Mouse (Mus musculus) CH12.LX (cell line): ENCODE measurements around the gene Samsn1. TPM values are rescaled to one million over a fixed set of nuclear protein-coding genes. Genes with fewer than 3 reads are reported as not detected.

Source experiments
- DNase-seq: peaks from one replicate; pipeline ENCODE4 v3.0.0-alpha.2; 2013; ENCODE audit errors: extremely low read depth
- H3K27ac ChIP-seq: 2 replicates; pipeline ENCODE4 v1.5.1; 2012; ENCODE audit warnings: low read depth, mild to moderate bottlenecking, control low read depth, moderate library complexity; ENCODE audit not compliant: insufficient read depth
- H3K27me3 ChIP-seq: replicated peaks from 2 replicates; pipeline ENCODE3; 2012; ENCODE audit warnings: inconsistent platforms
- H3K36me3 ChIP-seq, 2 experiments: replicated peaks in 1 of 2; 2 replicates each; pipeline versions ENCODE3 to v1.6.1; 2012; ENCODE audit warnings: inconsistent platforms in 1 of 2, low read length in 1 of 2, mild to moderate bottlenecking in 1 of 2, mixed read lengths in 1 of 2, moderate library complexity in 1 of 2; ENCODE audit not compliant: control insufficient read depth in 1 of 2, insufficient read depth in 1 of 2
- H3K4me1 ChIP-seq, 2 experiments: 2 replicates each; pipeline ENCODE4 v1.6.1; 2012; ENCODE audit warnings: inconsistent platforms in 1 of 2, moderate library complexity in 1 of 2; ENCODE audit not compliant: insufficient read depth in 2 of 2, control insufficient read depth in 1 of 2
- H3K4me2 ChIP-seq: 2 replicates; pipeline ENCODE4 v1.6.1; 2012; ENCODE audit warnings: low read depth, mild to moderate bottlenecking, control low read depth; ENCODE audit not compliant: poor library complexity, insufficient read depth, severe bottlenecking
- H3K4me3 ChIP-seq, 3 experiments: fragments of 150-350 bp in 1 of 3; sonication (generic) in 1 of 3; replicated peaks in 1 of 3; 2 replicates each; pipeline versions ENCODE3 to v1.5.1; 2011 to 2012; ENCODE audit warnings: low read depth in 2 of 3, low read length in 2 of 3, mild to moderate bottlenecking in 2 of 3, moderate library complexity in 2 of 3, control low read depth in 1 of 3, improper control_type of control experiment in 1 of 3, inconsistent platforms in 1 of 3, mixed read lengths in 1 of 3; ENCODE audit not compliant: poor library complexity in 1 of 3
- H3K79me2 ChIP-seq: replicated peaks from 2 replicates; pipeline ENCODE4 v1.6.1; 2012; ENCODE audit warnings: mild to moderate bottlenecking, moderate library complexity; ENCODE audit not compliant: control insufficient read depth, poor library complexity, insufficient read depth, severe bottlenecking; ENCODE audit errors: extremely low read depth
- H3K9ac ChIP-seq: 2 replicates; pipeline ENCODE4 v1.6.1; 2012; ENCODE audit warnings: low read depth, mild to moderate bottlenecking, control low read depth, moderate library complexity; ENCODE audit not compliant: insufficient read depth
- H3K9me3 ChIP-seq: replicated peaks from 2 replicates; pipeline ENCODE3; 2012; ENCODE audit warnings: low read length, inconsistent platforms, mixed read lengths
- BHLHE40 ChIP-seq: IDR thresholded peaks from 2 replicates; pipeline ENCODE4 v1.6.1; 2011; ENCODE audit warnings: mild to moderate bottlenecking, low read depth, low read length, improper control_type of control experiment
- CHD1 ChIP-seq: IDR thresholded peaks from 2 replicates; pipeline ENCODE4 v1.6.1; 2012; ENCODE audit warnings: low read depth, low read length, improper control_type of control experiment, inconsistent platforms
- CHD2 ChIP-seq: IDR thresholded peaks from 2 replicates; pipeline ENCODE4 v1.6.1; 2011; ENCODE audit warnings: low read length, improper control_type of control experiment
- ELF1 ChIP-seq: IDR thresholded peaks from 2 replicates; pipeline ENCODE4 v1.6.1; 2014; ENCODE audit warnings: low read depth, mild to moderate bottlenecking, inconsistent platforms, low read length, improper control_type of control experiment
- IRF4 ChIP-seq: IDR thresholded peaks from 2 replicates; pipeline ENCODE4 v1.6.1; 2014; ENCODE audit warnings: low read depth, mild to moderate bottlenecking, inconsistent platforms, low read length, improper control_type of control experiment
- JUN ChIP-seq: IDR thresholded peaks from 2 replicates; pipeline ENCODE4 v1.6.1; 2011; ENCODE audit warnings: low read depth, mild to moderate bottlenecking, low read length, improper control_type of control experiment, moderate library complexity; ENCODE audit not compliant: insufficient read depth
- KAT2A ChIP-seq: IDR thresholded peaks from 2 replicates; pipeline ENCODE4 v1.6.1; 2012; ENCODE audit warnings: low read length, improper control_type of control experiment, inconsistent platforms; ENCODE audit not compliant: insufficient replicate concordance
- MAX ChIP-seq: IDR thresholded peaks from 2 replicates; pipeline ENCODE4 v1.6.1; 2011; ENCODE audit warnings: low read length, improper control_type of control experiment
- MYC ChIP-seq: IDR thresholded peaks from 2 replicates; pipeline ENCODE4 v1.6.1; 2011; ENCODE audit warnings: low read depth, mild to moderate bottlenecking, improper control_type of control experiment, low read length
- PAX5 ChIP-seq: IDR thresholded peaks from 2 replicates; pipeline ENCODE4 v1.6.1; 2012; ENCODE audit warnings: low read length, inconsistent platforms, mixed read lengths
- POLR2A ChIP-seq: IDR thresholded peaks from 2 replicates; pipeline ENCODE4 v1.6.1; 2011; ENCODE audit warnings: low read depth, mild to moderate bottlenecking, improper control_type of control experiment, low read length
- POLR2AphosphoS2 ChIP-seq: IDR thresholded peaks from 2 replicates; pipeline ENCODE4 v1.6.1; 2011; ENCODE audit warnings: low read depth, low read length, improper control_type of control experiment
- SMC3 ChIP-seq: IDR thresholded peaks from 2 replicates; pipeline ENCODE4 v1.6.1; 2011; ENCODE audit warnings: low read depth, low read length, improper control_type of control experiment
- TBP ChIP-seq: conservative IDR thresholded peaks from 2 replicates; pipeline ENCODE4 v1.6.1; 2011; ENCODE audit warnings: low read depth, low read length, improper control_type of control experiment
- USF1 ChIP-seq: IDR thresholded peaks from 2 replicates; pipeline ENCODE4 v1.6.1; 2014; ENCODE audit warnings: low read depth, mild to moderate bottlenecking, inconsistent platforms, low read length, improper control_type of control experiment
- USF2 ChIP-seq: conservative IDR thresholded peaks from 2 replicates; pipeline ENCODE4 v1.6.1; 2011; ENCODE audit warnings: low read depth, low read length, improper control_type of control experiment
- ZKSCAN1 ChIP-seq: IDR thresholded peaks from 2 replicates; pipeline ENCODE4 v1.6.1; 2012; ENCODE audit warnings: low read depth, inconsistent platforms, low read length, improper control_type of control experiment, borderline replicate concordance
- ZMIZ1 ChIP-seq: IDR thresholded peaks from 2 replicates; pipeline ENCODE4 v1.6.1; 2012; ENCODE audit warnings: low read depth, mild to moderate bottlenecking, inconsistent platforms, low read length, improper control_type of control experiment
- dilution Hi-C: fragments of 300-500 bp; cut with MboI; formaldehyde crosslinking; loops from 2 replicates; pipeline ENCODE4 v1.14.3; 2020; ENCODE audit warnings: low sequenced_read_pairs; ENCODE audit not compliant: extremely low pct_unique_long_range_greater_than_20kb, extremely low pct_ligation_motif_present
- in situ Hi-C: fragments of 300-500 bp; cut with MboI; formaldehyde crosslinking; loops from 3 replicates; pipeline ENCODE4 v1.14.3; 2019; ENCODE audit warnings: low sequenced_read_pairs, low pct_ligation_motif_present, low pct_unique_long_range_greater_than_20kb, mixed read lengths
- polyA plus RNA-seq: library from polyadenylated mRNA; unstranded; fragments of >175 nt; gene quantifications from 2 replicates; pipeline ENCODE4 v1.2.1, GENCODE M21; 2012; ENCODE audit warnings: low read depth; ENCODE audit not compliant: insufficient read length
- total RNA-seq, 2 experiments: library from RNA; depleted of rRNA; stranded (reverse); fragments of 300-350 nt in 1 of 2; fragments of >200 nt in 1 of 2; gene quantifications; 2 replicates each; pipeline ENCODE4 v1.2.3; 2012 to 2014

The Samsn1 gene
- total and polyA plus RNA-seq, 3 experiments = 27.7 to 76.9 (median 29.6) TPM

GRCm38 (mm10) chr16:75920870-75921269 is 101.2 kb downstream of the Samsn1 start:
- no peak overlapping the region for H3K27ac ChIP-seq
- no peaks in the 10 kb centered on the region for H3K9me3 ChIP-seq
- peaks cover 11 to 52% of the 10 kb centered on the region in 2 experiments for H3K4me1 ChIP-seq
- dilution Hi-C loops (no loop called here), in situ Hi-C loops (no loop called here)
- no peak overlapping the region; the same call in 1 of the 2 replicates for H3K4me2 ChIP-seq
- no peaks in the 10 kb centered on the region for H3K27me3 ChIP-seq
- TF ChIP-seq TBP (no peak), USF1 (peak; percentile 17; the same call in 1 of the 2 replicates), ZKSCAN1 (no peak), MAX (peak; percentile 28; the same call in 1 of the 2 replicates), MYC (peak; percentile 35; the same call in 1 of the 2 replicates), IRF4 (peak; percentile 26; the same call in 1 of the 2 replicates), BHLHE40 (peak; percentile 83)
- peak; percentile 29 for DNase-seq
- H3K9ac ChIP-seq = no peak overlapping the region
- no peaks in the 10 kb centered on the region for H3K36me3 ChIP-seq
- no peak overlapping the region for H3K4me3 ChIP-seq
- H3K79me2 ChIP-seq = no peaks in the 10 kb centered on the region

- dilution Hi-C loops = no loop called here
- Histone ChIP-seq H3K27ac (no peak overlapping the region), H3K4me3 (no peak overlapping the region), H3K27me3 (no peaks in the 10 kb centered on the region)
- DNase-seq = no peak
- TF ChIP-seq MAX (no peak), ELF1 (no peak), SMC3 (no peak), JUN (no peak), POLR2A (no peak), POLR2AphosphoS2 (no peak), PAX5 (no peak), CHD1 (no peak), CHD2 (no peak), USF2 (no peak), ZMIZ1 (no peak), TBP (no peak), KAT2A (no peak)
- TF ChIP-seq, all 38 proteins: peak for 0
- Histone ChIP-seq H3K4me1 (peaks cover 11 to 52% of the 10 kb centered on the region in 2 experiments), H3K9ac (no peak overlapping the region), H3K36me3 (no peaks in the 10 kb centered on the region), H3K9me3 (no peaks in the 10 kb centered on the region), H3K4me2 (no peak overlapping the region), H3K79me2 (no peaks in the 10 kb centered on the region)
- in situ Hi-C loops = loop anchor here (10.0 kb wide), 1 partner anchor 154 kb away; the partner anchor contains the start of gene Hspa13
Measured at GRCm38 (mm10) chr16:75919298-75919697, 102.8 kb downstream of the Samsn1 start.
